Mouse (Mus musculus) liver, embryonic 14.5 days (tissue): Measurements from ENCODE around the gene Ccdc190.

Experiments used
- CTCF ChIP-seq: IDR thresholded peaks from 2 replicates; pipeline ENCODE4 v1.5.1; 2016; ENCODE audit warnings: antibody characterized with exemption, low read depth, control low read depth
- EP300 ChIP-seq: IDR thresholded peaks from 2 replicates; pipeline ENCODE4 v1.6.1; 2016; ENCODE audit warnings: antibody characterized with exemption, low read depth

- TF ChIP-seq CTCF (no peak), EP300 (no peak)
Observed at GRCm38 (mm10) chr1:169889250-169889649, 39.2 kb upstream of the Ccdc190 start.
